Comparison of ENCODE assay signal across 7 mouse cellular contexts in genomic region chrX:168674407-168674962, GRCm38 (mm10). TPM values are rescaled to one million over a fixed set of nuclear protein-coding genes. Genes with fewer than 3 reads are reported as not detected.
A peak's percentile ranks its signal among the peaks of the same experiment; 100 is the strongest.
DNase-seq lines count a peak whose midpoint lies in the region; ATAC-seq and TF ChIP-seq lines count a peak whose summit lies in the region.

No protein-coding gene starts in this region.

- no peak for ATAC-seq in lung, embryonic 16.5 days (ENCODE audit: low read depth)
- no peak; the same call in none of the 2 replicates for ATAC-seq in embryonic facial prominence, embryonic 14.5 days (ENCODE audit: low read depth)
- no peak for ATAC-seq in intestine, postnatal 0 days
- ATAC-seq in monocyte, adult 5-6 weeks (replicated peaks; ENCODE audit: insufficient number of reproducible peaks, low FRiP score, low TSS enrichment, poor library complexity, severe bottlenecking): 0 out of 2 replicates have a peak, but pooled peaks have one; percentile 9

- DNase-seq in lung, postnatal 14 days: no peak
- DNase-seq in embryonic facial prominence, embryonic 14.5 days (ENCODE audit: low spot score): no peak
- no peak for DNase-seq in urinary bladder, postnatal 4 days (ENCODE audit: low spot score in 2 of 2)
- no peak for DNase-seq in ovary, postnatal 36 days (ENCODE audit: low spot score)

- H3K4me3 ChIP-seq in lung, embryonic 16.5 days (ENCODE audit: low read length): peak overlapping the region; percentile 64
- H3K4me3 ChIP-seq in embryonic facial prominence, embryonic 14.5 days (ENCODE audit: low read depth, low read length): peak overlapping the region; percentile 55
- peak overlapping the region; percentile 51 for H3K4me3 ChIP-seq in intestine, postnatal 0 days (ENCODE audit: low read depth, low read length)

- H3K27me3 ChIP-seq in lung, embryonic 16.5 days (ENCODE audit: control insufficient read depth, insufficient read depth, low read depth, low read length): no peaks in the 10 kb centered on the region
- no peaks in the 10 kb centered on the region for H3K27me3 ChIP-seq in embryonic facial prominence, embryonic 14.5 days (replicated peaks; ENCODE audit: control insufficient read depth, insufficient read depth, low read length)
- H3K27me3 ChIP-seq in intestine, postnatal 0 days (replicated peaks; ENCODE audit: control insufficient read depth, insufficient read depth, low read length): no peaks in the 10 kb centered on the region

- no peak for TF ChIP-seq CTCF in intestine, postnatal 0 days (IDR thresholded peaks at IDR 0.05; ENCODE audit: low read depth)

- 27% methylated on average over 10 of the region's 10 CpGs for WGBS in lung, embryonic 16.5 days
- WGBS in embryonic facial prominence, embryonic 14.5 days: 31% methylated on average over 8 of the region's 10 CpGs
- 33% methylated on average over 10 of the region's 10 CpGs for WGBS in intestine, postnatal 0 days

- no peaks in the 10 kb centered on the region; the same call in 1 of the 2 replicates for H3K9me3 ChIP-seq in lung, embryonic 16.5 days (ENCODE audit: control insufficient read depth, low read length)
- no peaks in the 10 kb centered on the region for H3K9me3 ChIP-seq in embryonic facial prominence, embryonic 14.5 days (ENCODE audit: control insufficient read depth, low read length)
- no peaks in the 10 kb centered on the region for H3K9me3 ChIP-seq in intestine, postnatal 0 days (ENCODE audit: control insufficient read depth)

- peak overlapping the region; percentile 77 for H3K4me2 ChIP-seq in lung, embryonic 16.5 days (ENCODE audit: low read depth, low read length)
- H3K4me2 ChIP-seq in embryonic facial prominence, embryonic 14.5 days (ENCODE audit: low read depth, low read length): peak overlapping the region; percentile 69
- H3K4me2 ChIP-seq in intestine, postnatal 0 days (replicated peaks; ENCODE audit: low read depth): peak overlapping the region; percentile 72

- no peaks in the 10 kb centered on the region for H3K4me1 ChIP-seq in lung, embryonic 16.5 days (replicated peaks; ENCODE audit: control insufficient read depth, insufficient read depth, low read length)
- no peaks in the 10 kb centered on the region for H3K4me1 ChIP-seq in embryonic facial prominence, embryonic 14.5 days (ENCODE audit: control insufficient read depth, insufficient read depth, low read length)
- H3K4me1 ChIP-seq in intestine, postnatal 0 days (replicated peaks; ENCODE audit: control insufficient read depth, insufficient read depth, low read length): no peaks in the 10 kb centered on the region

- H3K27ac ChIP-seq in lung, embryonic 16.5 days (ENCODE audit: low read length): peak overlapping the region; percentile 98
- H3K27ac ChIP-seq in embryonic facial prominence, embryonic 14.5 days (replicated peaks; ENCODE audit: low read depth, low read length): peak overlapping the region; percentile 91; the same call in 1 of the 2 replicates
- H3K27ac ChIP-seq in intestine, postnatal 0 days (ENCODE audit: low read depth, low read length): peak overlapping the region; percentile 89; the same call in 1 of the 2 replicates

- H3K36me3 ChIP-seq in lung, embryonic 16.5 days (ENCODE audit: control insufficient read depth, insufficient read depth, low read length): no peaks in the 10 kb centered on the region
- H3K36me3 ChIP-seq in embryonic facial prominence, embryonic 14.5 days (ENCODE audit: control insufficient read depth, insufficient read depth, low read length): 0 out of 2 replicates have a peak, but pooled peaks cover 4% of the 10 kb centered on the region
- H3K36me3 ChIP-seq in intestine, postnatal 0 days (ENCODE audit: control insufficient read depth, insufficient read depth): 0 out of 2 replicates have a peak, but pooled peaks cover 2% of the 10 kb centered on the region

- peak overlapping the region; percentile 75 for H3K9ac ChIP-seq in lung, embryonic 16.5 days (ENCODE audit: low read length)
- peak overlapping the region; percentile 74 for H3K9ac ChIP-seq in embryonic facial prominence, embryonic 14.5 days (ENCODE audit: low read depth, low read length)
- H3K9ac ChIP-seq in intestine, postnatal 0 days (ENCODE audit: low read depth, low read length): peak overlapping the region; percentile 42; the same call in 1 of the 2 replicates

RNA-seq across cellular contexts. Expression of gene Msl3, which starts 0.8 kb away (rescaled TPM):
- polyA plus RNA-seq in lung, embryonic 16.5 days (2015; fragmentation: Nextera tagmentation; extraction: Ambion mirVana): 43.7 and 46.4 TPM in 2 replicates
- 38.7 and 42.8 TPM in 2 replicates for polyA plus RNA-seq in embryonic facial prominence, embryonic 14.5 days (2014; fragmentation: Nextera tagmentation; extraction: Ambion mirVana)
- 18.3 and 19.7 TPM in 2 replicates for polyA plus RNA-seq in intestine, postnatal 0 days (2015; fragmentation: Nextera tagmentation; extraction: Ambion mirVana)
- total RNA-seq in monocyte, adult 5-6 weeks (2017): 33.6 to 63.7 TPM (median 41.4 TPM) in 3 replicates
